Mouse (Mus musculus): ENCODE results near the gene Gm48551. TPM values are rescaled to one million over a fixed set of nuclear protein-coding genes. Genes with fewer than 3 reads are reported as not detected.

The Gm48551 gene
- polyA plus RNA-seq, 1 experiment from 2014 or later: 2.3 TPM

DNA sequence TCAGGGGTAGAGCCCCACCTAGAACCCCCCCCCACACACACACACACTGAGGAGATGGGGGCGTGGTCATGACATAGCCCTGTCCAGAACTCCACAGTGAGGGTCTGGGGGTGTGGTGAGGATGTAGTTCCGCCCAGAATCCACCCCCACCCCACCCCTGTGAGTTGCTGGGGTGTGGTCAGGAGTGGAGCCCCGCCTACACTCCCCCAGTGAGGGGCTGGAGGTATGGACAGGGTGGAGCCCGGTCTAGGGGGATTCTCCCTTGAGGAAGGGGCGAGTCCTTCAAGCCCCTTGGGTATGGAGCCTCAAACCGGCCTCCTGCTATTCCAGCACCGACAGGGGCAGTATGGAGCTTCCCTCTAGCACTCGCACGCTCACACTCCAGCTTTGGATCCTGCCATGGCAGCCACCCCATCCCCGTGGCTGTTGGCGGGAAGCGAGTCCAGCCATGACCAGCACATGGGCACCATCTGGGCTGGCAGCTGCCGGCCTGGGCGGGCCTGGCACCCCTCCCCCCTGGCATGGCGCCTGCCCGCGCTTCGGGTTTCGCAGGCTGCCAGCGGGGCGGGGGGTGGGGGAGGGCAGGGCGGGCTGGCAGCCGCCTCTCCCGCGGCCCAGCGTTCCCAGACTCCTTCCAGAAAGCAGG is 32.4 kb downstream of the Gm48551 start:
- DNase-seq (ENCODE audit: low spot score): no peak

DNA sequence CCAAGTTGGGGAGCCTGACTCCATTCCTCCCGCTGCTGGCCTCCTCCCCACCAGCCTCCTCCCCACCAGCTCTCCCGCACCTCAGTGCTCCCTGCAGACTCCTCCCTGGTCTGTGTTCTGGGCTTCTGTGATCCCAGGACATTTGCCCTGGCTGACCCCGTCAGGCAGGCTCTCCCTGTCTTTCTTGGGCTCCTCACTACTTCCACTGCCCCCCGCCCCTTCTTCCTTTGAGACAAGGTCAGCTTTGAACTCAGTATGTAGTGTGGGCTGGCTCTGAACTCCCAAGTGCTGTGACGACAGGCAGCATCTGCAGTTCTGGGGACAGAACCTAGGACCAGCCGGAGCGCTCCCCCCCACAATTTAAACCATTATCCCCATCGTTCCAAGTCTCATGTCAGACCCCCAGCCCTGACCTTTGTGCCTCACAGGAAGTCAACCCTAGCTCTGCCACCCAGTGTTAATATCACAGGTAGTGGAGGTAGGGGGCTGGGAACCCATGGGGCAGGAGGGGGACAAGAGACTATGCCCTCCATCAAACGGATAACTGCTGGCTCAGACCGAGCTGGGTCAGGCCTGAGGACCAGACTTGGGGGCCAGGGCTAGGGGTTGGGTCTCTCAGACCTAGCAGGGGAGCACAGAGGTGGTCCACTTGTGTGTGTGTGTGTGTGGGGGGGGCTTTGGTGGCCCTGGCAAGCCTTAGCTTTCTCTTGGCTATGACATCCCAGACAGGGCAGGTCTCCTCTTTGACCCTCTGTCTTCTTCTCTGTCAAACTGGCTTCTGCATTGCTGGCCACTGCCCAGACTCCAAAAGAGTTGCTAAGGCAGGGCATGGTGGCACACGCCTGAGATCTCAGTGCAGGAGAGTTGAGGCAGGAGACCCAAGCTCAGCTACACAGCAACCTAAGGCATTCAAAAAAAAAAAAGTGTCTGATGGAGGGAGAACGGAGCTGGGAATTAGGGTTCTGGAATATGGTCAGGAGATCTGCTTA is 33.3 kb downstream of the Gm48551 start:
- DNase-seq (ENCODE audit: low spot score): no peak

DNA sequence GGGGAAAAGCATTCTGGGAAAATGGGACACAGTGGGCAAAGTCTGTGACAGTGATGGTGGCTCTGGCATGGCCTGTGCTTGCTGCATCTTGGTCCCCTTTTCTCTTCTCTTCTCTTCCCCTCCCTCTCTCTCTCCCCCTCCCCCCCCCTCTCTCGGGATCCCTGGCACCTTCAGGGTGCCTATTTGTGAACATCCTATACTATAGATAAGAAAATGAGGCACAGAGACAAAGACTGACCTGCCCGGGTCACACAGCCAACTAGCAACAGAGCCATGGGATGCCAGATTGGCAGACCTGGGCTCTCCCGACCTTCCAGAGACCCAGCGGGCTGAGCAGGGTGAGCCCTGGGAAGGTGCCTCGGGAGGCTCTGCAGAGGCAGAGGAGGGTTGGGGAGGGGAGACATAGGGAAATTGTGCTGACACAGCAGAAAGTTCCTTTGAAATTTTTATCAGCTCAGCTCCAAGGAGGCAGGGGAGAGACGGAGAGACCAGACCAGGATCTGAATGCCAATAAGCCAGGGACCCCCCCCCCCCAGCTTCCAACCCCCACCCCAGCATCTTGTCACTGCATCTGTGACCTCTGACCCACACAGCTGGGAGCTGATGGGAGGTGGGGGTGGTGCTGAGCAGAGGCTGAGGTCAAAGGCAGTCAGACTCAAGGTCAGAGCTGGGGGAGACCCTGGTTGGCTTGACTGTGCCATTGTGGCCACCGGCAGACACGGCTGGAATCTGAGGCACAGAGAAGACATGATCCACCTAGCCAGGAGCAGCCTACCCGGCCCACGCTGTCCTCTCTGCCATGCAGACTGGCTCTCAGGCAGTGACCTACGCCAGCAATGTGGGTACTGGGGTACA is 34.2 kb downstream of the Gm48551 start:
- DNase-seq (ENCODE audit: low spot score): no peak

DNA sequence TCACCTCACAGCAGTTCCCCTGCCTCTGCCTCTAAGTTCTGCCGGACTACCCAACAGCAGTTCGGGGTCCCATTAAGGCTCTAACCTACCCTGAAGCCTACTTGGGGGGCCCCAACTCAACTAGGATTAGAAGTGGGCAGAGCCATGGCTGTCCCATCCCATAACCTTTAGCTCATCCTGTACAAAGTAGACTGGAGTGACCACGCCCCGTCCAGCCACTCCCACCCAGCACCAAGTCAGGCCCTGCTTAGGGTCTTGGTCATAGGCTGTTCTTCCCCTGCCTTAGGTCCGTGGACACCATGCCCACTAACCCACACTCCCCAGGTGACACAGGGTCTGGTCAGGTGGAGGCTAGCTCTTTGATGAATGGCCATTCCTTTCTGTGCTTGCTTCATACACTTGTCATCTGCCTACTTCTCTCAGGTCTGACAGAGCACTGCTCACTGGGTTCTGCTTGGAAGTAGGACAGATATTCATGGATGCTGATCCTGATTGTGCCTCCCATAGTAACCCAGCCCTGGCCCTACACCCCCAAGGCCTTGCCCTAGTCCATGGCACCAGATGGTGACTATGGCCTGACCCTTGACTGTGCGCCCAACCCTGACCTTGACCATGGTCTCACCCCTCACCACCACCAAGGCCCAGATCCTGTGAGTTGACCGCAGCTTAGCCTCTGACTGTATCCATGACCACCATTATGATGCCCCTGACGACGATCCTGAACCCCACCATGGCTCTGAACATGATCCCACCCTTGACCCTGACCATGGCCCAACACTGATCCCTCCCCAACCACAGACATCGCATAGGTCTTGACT is 35.1 kb downstream of the Gm48551 start:
- no peak for DNase-seq (ENCODE audit: low spot score)

DNA sequence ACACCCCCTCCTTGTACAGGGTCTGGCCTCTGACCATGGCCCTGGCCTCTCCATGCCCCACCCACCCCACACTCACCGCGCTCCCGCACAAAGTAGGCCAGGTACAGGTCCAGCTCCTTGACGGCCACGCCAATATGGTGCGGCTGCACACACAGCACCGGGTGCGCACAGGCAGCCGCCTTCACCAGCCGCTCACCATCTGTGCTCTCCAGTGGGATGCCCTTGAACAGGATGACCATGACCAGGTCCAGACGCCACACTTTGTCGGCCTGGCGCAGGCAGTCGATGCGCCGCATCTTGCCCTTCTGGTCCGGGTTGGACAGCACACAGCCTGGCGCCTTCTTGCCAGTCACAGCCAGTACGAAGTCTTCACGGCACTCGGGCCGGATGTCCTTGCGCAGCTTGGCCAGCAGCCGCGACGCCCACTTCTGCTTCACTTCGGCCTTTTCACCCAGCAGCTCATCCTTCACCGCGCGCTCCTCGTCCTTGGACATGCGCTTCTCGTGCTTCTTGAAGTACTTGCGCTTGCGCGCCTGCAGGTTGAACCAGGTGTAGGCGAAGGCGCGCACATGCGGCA is 36.0 kb downstream of the Gm48551 start:
- DNase-seq (ENCODE audit: low spot score): no peak

DNA sequence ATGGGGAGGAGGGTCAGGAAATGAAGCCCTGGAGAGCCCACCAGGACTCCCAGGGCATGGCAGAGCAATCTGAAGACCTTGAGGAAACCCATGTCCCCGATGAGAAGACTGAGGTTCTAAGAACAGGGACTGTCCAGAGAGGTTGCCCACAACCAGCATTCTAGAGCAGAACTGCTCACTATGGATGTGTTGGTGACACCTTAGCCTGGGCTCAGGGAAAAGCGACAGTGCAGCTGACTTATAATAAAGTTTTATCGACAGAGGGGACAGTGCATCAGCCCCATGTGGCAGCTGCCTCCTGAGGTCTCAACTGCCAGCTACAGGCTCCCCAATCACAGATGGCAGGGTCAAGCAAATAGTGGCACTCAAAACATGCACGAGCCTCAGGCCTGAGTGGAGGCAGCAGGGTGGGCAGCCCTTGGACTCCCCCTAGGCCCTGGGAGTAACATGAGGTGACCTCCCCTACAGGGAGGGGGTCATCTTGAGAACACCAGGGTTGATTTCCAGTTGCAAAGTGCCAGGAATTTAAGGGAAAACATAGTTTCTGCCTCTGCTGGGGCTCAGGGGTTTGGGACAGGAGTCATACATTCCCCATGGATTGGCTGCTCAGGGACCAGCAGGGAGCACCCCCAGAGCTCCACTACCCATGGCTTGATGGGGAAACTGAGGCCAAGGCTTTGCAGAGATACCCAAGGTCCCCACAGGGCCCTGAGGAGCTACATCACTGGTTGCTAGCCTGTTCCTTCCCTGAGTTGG is 37.0 kb downstream of the Gm48551 start:
- DNase-seq (ENCODE audit: low spot score): no peak

DNA sequence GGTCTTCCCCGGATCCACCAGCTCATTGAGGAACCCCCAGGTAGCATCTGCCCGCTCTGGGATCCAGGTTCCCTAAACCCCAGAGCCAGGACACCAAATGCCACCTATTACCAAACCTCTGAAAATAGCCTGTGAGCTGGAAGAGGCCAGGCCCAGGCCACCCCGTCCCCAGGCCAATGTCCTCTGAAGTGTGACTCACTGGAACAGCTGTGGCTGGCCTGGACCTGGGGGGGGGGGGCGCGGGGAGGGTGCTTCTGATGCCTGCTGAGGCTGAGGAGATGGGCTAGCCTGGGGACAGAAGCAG is 37.5 kb downstream of the Gm48551 start:
- no peak for DNase-seq (ENCODE audit: low spot score)

DNA sequence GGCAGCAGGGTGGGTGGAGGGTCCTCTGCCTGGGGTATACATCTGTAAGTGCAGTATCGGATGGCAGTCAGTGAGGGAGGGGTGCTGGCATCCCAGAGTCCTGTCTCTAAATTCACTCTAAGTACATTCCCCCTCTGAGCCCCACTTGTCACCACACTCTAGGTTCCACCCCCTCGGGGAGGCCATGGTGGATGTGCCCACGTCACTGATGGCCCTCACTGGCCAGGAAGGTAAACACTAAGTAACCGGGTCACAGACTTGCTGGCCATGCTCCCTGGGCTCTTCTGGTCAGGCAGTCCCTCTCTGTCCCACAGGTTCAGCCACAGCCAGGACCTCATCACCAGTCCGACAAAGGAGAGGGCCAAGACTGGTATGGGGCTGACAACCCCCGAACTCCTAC is 37.9 kb downstream of the Gm48551 start:
- no peak for DNase-seq (ENCODE audit: low spot score)

DNA sequence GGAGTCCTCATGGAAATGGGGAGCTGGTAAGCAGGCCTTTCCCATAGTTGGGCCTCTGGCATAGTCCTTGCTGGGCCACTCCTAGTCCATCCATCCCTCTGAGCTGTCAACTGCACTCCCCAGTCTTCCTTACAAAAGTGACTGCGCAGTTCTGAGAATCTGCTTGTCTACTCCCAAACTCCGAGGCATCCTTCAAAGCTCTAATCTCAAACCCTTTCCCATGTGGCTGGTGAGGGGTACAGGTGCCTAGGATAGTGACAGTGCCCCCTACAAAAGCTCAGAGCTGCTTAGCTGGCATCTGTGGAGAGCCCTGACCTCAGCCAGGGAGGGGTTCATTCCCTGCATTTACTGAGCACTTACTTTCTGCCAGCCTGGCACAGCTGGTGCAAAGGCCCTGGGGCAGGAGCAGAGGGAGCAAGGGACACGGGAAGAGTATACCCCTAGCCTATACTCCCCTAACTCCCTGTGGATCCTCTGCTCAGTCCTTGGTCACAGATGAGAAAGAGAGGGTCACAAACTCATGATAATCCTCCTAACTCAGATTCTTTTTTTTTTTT is 38.5 kb downstream of the Gm48551 start:
- DNase-seq (ENCODE audit: low spot score): no peak

DNA sequence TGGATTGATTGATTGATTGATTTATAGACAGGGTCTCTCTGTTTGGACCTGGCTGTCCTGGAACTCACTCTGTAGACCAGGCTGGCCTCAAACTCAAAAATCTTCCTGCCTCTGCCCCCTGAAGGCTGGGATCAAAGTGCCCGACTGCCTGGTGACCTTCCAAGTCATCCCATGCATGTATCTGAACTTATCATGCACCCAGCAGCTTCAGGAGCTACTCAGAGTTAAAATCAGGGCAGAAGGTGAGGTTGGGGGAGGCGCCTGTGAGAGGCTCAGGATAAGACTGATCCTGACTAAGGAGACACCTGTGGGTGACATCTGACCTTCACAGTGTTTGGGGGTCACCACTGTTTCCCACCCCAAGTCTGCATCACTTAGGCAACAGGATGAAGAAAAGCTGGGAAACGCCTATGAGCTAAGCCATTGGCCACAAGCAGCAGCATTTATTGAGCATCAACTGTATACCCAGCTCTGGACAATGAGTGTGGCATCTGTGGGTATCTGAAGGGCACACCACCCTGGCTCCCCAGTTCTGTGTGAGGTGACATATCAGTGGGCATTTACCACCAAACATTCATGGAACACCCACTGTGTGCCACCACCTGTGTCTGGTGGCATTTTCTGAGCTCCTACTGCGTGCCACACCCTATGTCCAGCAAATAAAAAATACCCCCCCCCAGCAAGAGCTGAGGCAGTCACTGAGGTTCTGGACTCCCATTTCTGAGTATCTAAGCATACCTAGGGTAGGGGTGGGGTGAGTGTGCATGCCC is 39.4 kb downstream of the Gm48551 start:
- DNase-seq (ENCODE audit: low spot score): no peak

DNA sequence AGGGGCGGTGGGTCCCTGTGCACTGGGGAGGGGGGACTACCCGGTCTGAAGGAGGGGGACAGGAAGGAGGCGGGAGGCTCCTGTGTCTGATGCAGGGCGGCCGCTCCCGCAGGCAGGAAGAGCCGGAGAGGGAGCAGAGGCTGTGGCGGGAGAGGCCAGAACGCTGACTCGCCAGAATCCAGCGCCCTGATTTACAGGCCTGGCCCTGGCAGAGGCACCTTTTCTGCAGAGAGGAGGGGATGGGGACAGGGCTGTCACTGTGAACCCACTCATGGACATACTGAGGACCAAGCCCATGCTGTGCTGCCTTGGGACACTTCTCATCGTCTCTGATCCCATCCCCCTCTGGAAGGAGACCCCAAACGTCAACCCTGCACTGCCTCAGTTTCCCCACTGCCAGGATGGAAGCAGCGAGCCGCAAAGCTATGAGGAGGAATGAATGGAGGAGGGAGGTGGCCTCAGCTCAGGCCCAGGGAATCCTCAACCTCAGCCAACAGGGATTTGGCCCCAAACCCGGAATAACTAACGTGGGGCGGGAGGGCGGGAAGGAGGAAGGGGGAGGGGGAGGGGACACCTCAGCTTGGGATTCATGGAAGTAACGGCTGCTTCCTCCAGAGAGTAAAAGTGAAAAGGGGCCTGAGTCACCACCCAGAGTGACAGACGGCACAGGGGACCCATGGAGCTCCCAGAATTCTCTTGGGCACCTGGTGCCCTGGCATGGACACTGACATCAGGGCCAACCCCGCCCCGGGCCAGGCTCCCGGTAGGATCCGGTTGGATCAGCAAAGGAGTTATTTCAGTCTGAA is 40.2 kb downstream of the Gm48551 start:
- DNase-seq (ENCODE audit: low spot score): no peak

DNA sequence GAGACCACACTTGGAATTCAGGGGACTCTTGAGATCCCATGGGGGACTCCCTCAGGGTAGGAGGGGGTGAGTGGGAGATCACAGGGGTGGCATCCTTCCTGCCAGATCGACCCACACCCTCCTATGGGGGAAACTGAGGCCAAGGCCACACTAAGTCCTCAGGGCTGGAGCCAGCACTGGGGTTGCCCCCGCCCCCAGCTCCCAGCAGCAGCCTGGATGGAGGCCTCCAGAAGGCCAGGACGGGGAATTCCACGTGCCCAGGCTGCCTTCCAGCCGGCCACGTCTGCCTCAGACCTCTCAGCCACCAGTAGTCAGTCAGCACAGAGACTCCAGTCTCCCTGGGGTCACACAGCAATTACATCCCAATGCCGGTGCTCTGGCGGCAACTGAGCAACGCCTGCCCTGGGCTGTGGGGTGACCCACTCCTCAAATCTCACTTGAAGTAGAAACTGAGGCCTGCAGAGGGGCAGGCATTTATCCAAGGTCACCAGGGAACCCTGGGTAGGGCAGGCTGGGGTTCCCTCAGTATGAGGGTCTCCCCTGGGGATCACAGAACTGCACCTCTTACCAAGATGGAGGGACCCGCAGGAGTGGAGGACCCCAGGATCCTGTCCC is 41.1 kb downstream of the Gm48551 start:
- no peak for DNase-seq (ENCODE audit: low spot score)

DNA sequence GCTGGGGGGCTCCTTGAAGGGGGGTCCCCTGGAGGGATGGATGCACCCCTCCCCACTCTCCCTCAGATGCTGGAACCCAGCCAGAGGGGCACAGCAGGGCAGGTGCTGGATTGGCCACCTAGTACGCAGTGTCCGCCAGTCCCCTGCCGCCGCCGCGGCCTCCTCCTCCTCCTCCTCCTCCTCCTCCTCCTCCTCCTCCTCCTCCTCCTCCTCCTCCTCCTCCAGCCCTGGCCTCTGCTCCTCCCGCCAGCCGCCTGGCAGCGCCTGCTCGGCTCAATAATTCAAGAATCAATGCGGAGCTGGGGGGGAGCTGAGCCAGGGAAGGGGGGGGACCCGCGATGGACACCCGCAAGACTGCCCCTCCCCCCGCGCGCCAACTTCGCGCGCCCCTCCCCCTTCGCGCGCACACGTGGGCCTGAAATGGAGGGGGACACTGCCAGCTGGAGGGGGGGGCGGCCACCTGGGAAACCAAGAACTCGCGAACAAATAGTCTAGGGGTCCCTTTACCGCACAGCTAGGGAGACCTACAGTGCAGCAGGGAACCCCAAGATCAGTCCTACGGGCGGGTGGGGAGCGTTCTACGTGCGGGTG is 41.9 kb downstream of the Gm48551 start:
- DNase-seq (ENCODE audit: low spot score): no peak

DNA sequence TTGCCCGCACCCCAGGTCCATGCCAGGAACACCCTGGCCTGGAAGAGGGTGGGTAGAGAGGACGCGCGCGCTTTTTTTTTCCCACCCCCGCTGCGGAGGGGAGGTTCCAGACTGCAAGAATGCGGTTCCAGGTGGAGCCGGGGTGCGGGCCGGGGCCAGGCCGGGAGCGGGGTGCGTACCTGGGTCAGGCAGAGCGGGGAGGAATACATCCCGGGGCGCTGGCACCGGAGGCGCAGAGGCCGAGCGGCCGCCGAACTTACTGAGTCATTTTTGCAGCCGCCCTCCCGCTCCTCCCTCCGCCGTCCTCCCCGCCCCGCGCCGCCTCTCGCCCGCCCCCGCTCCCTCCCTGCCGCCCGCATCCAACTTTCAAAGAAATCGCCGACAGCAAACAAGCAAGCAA is 42.6 kb downstream of the Gm48551 start:
- DNase-seq (ENCODE audit: low spot score): no peak

DNA sequence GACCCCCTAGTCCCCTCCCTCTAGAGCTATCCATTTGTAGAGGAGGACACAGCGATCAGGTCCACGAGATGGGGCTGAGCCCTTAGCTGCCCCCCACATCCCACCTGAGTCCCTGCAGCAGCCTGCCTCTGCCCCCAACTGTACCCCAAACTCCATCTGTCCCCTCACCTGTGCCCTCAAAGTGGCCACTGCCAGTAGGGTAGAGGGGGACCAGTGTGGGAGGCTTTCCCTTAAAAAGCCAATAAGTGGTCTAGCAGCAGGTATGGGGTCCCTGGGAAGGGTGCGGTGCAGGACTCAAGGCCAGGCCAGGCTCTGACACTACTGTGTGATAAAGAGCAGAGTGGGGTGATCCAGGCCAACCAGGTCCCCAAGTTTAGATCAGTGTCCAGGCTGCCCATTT is 43.1 kb downstream of the Gm48551 start:
- DNase-seq (ENCODE audit: low spot score): no peak

DNA sequence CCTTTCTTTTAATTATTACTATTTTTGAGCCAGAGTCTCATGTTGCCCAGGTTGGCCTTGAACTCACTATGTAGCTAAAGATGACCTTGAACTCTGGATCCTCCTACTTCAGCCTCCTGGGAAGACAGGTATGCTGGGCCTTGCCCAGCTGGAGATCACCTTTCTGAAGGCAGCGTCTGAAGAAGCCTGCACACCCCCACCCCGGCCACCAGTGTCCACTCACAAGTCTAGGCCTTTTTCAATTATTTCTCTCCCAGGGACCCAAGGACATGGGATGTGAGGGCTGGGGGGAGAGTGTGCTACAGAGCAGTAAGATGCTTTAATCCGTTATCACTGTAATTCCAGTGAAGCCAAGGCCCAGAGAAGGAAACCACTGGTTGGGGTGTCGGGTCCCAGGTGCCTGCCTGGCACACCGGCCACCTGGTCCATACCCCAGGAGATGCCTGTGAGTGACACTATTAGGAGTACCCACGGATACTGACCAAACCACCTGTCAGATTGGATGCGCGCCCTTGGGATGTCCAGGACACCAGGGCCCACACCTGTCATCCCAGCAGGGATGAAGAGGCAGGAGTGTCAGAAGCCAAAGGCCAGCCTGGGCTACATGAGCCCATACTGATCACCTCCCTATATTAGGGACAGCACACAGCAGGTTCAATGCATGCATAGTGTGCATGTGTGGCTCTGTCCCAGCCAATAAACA is 43.7 kb downstream of the Gm48551 start:
- DNase-seq (ENCODE audit: low spot score): no peak

DNA sequence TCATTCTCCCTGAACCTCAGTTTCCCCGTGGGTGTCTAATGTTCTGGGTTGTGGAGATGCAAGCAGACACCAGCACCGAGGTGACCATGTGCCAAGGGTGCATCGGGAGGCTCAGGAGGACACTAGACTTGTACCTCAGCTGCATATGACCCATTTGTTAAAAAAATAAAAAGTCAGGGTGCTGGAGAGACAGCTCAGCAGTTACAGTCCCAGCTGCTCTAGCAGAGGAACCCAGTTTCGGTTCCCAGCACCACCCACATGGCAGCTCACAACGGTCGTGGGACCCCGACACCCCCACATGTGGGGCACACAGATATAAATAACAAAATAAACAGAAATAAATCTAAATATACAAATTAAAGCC is 44.2 kb downstream of the Gm48551 start:
- no peak for DNase-seq (ENCODE audit: low spot score)
